Mouse (Mus musculus) bone marrow macrophage, adult 2 months (primary cell): ENCODE data around the gene Nbeal2.

ENCODE experiments used
- CTCF ChIP-seq: IDR thresholded peaks from 2 replicates; pipeline ENCODE4 v1.5.1; 2012; ENCODE audit warnings: low read depth, mild to moderate bottlenecking, low read length, moderate library complexity
- POLR2A ChIP-seq: IDR thresholded peaks from 2 replicates; pipeline ENCODE4 v1.6.1; 2012; ENCODE audit warnings: mild to moderate bottlenecking, low read depth, low read length, borderline replicate concordance

DNA sequence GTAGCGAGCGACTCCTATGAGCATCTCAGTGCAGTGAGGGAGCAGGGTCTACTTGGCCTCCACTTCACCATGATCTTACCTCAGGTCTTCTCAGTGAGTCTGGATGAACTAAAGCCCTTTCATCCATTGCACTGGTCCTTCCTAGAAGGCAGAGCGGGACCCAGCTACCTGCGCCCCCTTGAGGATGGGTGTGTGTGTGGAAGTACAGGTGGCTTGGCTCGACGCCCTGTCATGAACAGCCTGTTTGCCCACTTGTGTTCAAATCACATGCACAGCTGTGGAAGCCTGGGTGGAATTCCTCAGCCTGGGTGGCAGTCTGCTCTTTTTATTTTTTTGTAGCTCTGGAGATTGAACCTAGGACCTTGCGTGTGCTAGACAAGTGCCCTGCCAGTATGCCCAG lies 33.8 kb downstream of the Nbeal2 start:
- TF ChIP-seq CTCF (no peak), POLR2A (no peak)
